ENCODE assay signal across 8 mouse cellular contexts in genomic region chr13:30259912-30260560, GRCm38 (mm10).
DNase-seq lines count a peak whose midpoint lies in the region; ATAC-seq lines count a peak whose summit lies in the region.

No protein-coding gene starts in this region.

- H3K27ac ChIP-seq in embryonic facial prominence, embryonic 12.5 days, result no peak overlapping the region
- no peak overlapping the region for H3K27ac ChIP-seq in heart, embryonic 10.5 days
- no peak overlapping the region for H3K27ac ChIP-seq in liver, embryonic 13.5 days
- no peak overlapping the region for H3K27ac ChIP-seq in neural tube, embryonic 13.5 days (replicated peaks)

- no peaks in the 10 kb centered on the region for H3K27me3 ChIP-seq in embryonic facial prominence, embryonic 12.5 days
- no peaks in the 10 kb centered on the region for H3K27me3 ChIP-seq in heart, embryonic 10.5 days (ENCODE audit: insufficient read depth, poor library complexity, severe bottlenecking)
- no peaks in the 10 kb centered on the region for H3K27me3 ChIP-seq in liver, embryonic 13.5 days
- H3K27me3 ChIP-seq in neural tube, embryonic 13.5 days, result no peaks in the 10 kb centered on the region

- H3K4me2 ChIP-seq in embryonic facial prominence, embryonic 12.5 days (replicated peaks), result no peak overlapping the region
- H3K4me2 ChIP-seq in liver, embryonic 13.5 days, result no peak overlapping the region
- H3K4me2 ChIP-seq in neural tube, embryonic 13.5 days, result no peak overlapping the region

- H3K9me3 ChIP-seq in embryonic facial prominence, embryonic 12.5 days, result no peaks in the 10 kb centered on the region
- no peaks in the 10 kb centered on the region for H3K9me3 ChIP-seq in heart, embryonic 10.5 days
- no peaks in the 10 kb centered on the region for H3K9me3 ChIP-seq in liver, embryonic 13.5 days (replicated peaks)
- no peaks in the 10 kb centered on the region for H3K9me3 ChIP-seq in neural tube, embryonic 13.5 days

- WGBS in embryonic facial prominence, embryonic 12.5 days, result 11% methylated on average over 8 of the region's 8 CpGs
- WGBS in heart, embryonic 10.5 days, result 14% methylated on average over 8 of the region's 8 CpGs
- 12% methylated on average over 8 of the region's 8 CpGs for WGBS in liver, embryonic 13.5 days (ENCODE audit: insufficient replicate concordance)
- WGBS in neural tube, embryonic 13.5 days, result 14% methylated on average over 8 of the region's 8 CpGs

- peaks cover 7% of the 10 kb centered on the region; the same call in 1 of the 2 replicates for H3K4me1 ChIP-seq in embryonic facial prominence, embryonic 12.5 days
- no peaks in the 10 kb centered on the region for H3K4me1 ChIP-seq in heart, embryonic 10.5 days
- 0 out of 2 replicates have a peak, but pooled peaks cover 3% of the 10 kb centered on the region for H3K4me1 ChIP-seq in liver, embryonic 13.5 days (replicated peaks)
- H3K4me1 ChIP-seq in neural tube, embryonic 13.5 days (replicated peaks), result peaks cover 6% of the 10 kb centered on the region; the same call in 1 of the 2 replicates

- H3K36me3 ChIP-seq in embryonic facial prominence, embryonic 12.5 days, result no peaks in the 10 kb centered on the region
- no peaks in the 10 kb centered on the region for H3K36me3 ChIP-seq in heart, embryonic 10.5 days
- H3K36me3 ChIP-seq in liver, embryonic 13.5 days, result no peaks in the 10 kb centered on the region
- H3K36me3 ChIP-seq in neural tube, embryonic 13.5 days, result no peaks in the 10 kb centered on the region

- H3K4me3 ChIP-seq in embryonic facial prominence, embryonic 12.5 days, result no peak overlapping the region
- H3K4me3 ChIP-seq in heart, embryonic 10.5 days, result no peak overlapping the region
- no peak overlapping the region for H3K4me3 ChIP-seq in liver, embryonic 13.5 days (replicated peaks)
- no peak overlapping the region for H3K4me3 ChIP-seq in neural tube, embryonic 13.5 days

- 0 out of 2 replicates have a peak, but pooled peaks have one; percentile 22 for ATAC-seq in embryonic facial prominence, embryonic 12.5 days (ENCODE audit: insufficient number of reproducible peaks, insufficient read depth, low FRiP score, low TSS enrichment)
- no peak for ATAC-seq in liver, embryonic 13.5 days (ENCODE audit: low read depth)
- ATAC-seq in neural tube, embryonic 13.5 days (ENCODE audit: low read depth), result peak; percentile 66

- DNase-seq in CD8-positive naive resting alpha-beta T cell, adult 2 months (ENCODE audit: low read depth in 2 of 2, low spot score in 2 of 2), result peak; percentile 54 to 66
- DNase-seq in adrenal gland, postnatal 4 days (ENCODE audit: low spot score in 2 of 2), result peak; percentile 31 to 40
- peak; percentile 80 for DNase-seq in heart, embryonic 10.5 days (ENCODE audit: low spot score)
- DNase-seq in kidney, postnatal 10 days, result peak; percentile 87
- peak; percentile 17 for DNase-seq in liver, embryonic 13.5 days
- peak; percentile 75 for DNase-seq in testis, postnatal 10 days (ENCODE audit: low spot score)

- H3K9ac ChIP-seq in embryonic facial prominence, embryonic 12.5 days, result no peak overlapping the region
- no peak overlapping the region for H3K9ac ChIP-seq in liver, embryonic 13.5 days
- no peak overlapping the region for H3K9ac ChIP-seq in neural tube, embryonic 13.5 days

Comparison
In these comparisons a context has a peak if more than half of its experiments do, and no peak if none do; other contexts are left out.
1. DNase-seq: peak in every context shown above with its lines; median percentile 87 in kidney, postnatal 10 days; 80 in heart, embryonic 10.5 days; 75 in testis, postnatal 10 days; 60 in CD8-positive naive resting alpha-beta T cell, adult 2 months; 36 in adrenal gland, postnatal 4 days; 17 in liver, embryonic 13.5 days.